In the genomic region with DNA sequence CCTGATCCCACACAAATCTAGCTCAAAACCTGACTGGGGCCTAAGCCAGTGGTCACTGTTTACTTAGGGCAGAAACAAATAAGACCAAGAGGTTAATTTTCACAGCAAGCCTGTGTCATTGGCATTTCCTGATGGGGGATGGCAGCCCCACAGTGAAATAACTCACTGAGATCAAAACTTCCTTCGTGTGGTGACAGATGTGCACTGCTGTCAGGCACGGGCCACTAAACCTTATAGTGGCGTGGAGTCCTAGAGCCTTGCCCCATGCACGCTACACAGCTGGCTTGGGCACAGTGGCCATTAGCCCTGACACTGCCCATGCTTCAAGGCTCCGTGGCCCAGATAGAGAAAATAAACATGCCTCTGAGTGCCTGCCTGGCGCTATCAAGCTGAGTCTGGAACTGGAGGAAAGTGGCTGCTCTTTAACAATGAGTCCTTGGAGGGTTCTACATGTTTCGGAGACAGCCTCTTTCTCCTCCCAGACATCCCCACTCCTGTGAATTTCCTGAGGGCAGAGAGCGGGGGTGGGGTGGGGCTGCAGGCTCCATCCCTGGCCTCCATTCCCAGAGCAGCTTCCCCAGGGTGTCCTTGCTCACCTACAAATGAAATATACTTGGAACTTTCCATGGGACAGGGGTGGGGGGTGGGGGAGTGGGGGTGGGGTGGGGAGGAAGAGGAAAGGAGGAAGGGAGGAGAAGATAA, we compare ENCODE assay signal across 10 mouse cellular contexts. TPM values are rescaled to one million over a fixed set of nuclear protein-coding genes. Genes with fewer than 3 reads are reported as not detected.
DNase-seq lines count a peak whose midpoint lies in the region; ATAC-seq lines count a peak whose summit lies in the region.
"Had no signal": no experiment of that assay in that cellular context is flagged by ENCODE, and none has a peak within 500 bp of the region (broad histone marks: within the 10 kb centered on the region; RNA-seq: fewer than 3 reads in every experiment).

No protein-coding gene starts in this region.

- no peak overlapping the region for H3K4me3 ChIP-seq in kidney, embryonic 16.5 days (ENCODE audit: low read length)
- peak overlapping the region; percentile 63 for H3K4me3 ChIP-seq in liver, embryonic 12.5 days

- H3K27ac ChIP-seq in kidney, embryonic 16.5 days (ENCODE audit: low read length), result 0 out of 2 replicates have a peak overlapping the region, but pooled peaks have one; percentile 14
- peak overlapping the region; percentile 95 for H3K27ac ChIP-seq in liver, embryonic 12.5 days

- no peak overlapping the region for H3K4me2 ChIP-seq in kidney, embryonic 16.5 days (replicated peaks; ENCODE audit: low read depth, low read length)
- peak overlapping the region; percentile 74 for H3K4me2 ChIP-seq in liver, embryonic 12.5 days

- no peaks in the 10 kb centered on the region for H3K9me3 ChIP-seq in kidney, embryonic 16.5 days (ENCODE audit: low read length)
- H3K9me3 ChIP-seq in liver, embryonic 12.5 days (replicated peaks), result no peaks in the 10 kb centered on the region

- no peaks in the 10 kb centered on the region for H3K36me3 ChIP-seq in kidney, embryonic 16.5 days (ENCODE audit: insufficient read depth, low read length)
- no peaks in the 10 kb centered on the region for H3K36me3 ChIP-seq in liver, embryonic 12.5 days

- ATAC-seq in kidney, embryonic 16.5 days (ENCODE audit: low FRiP score, low TSS enrichment), result no peak
- ATAC-seq in liver, embryonic 12.5 days, result no peak

- WGBS in kidney, embryonic 16.5 days, result 25% methylated on average over 8 of the region's 8 CpGs
- WGBS in liver, embryonic 12.5 days (ENCODE audit: insufficient replicate concordance), result 45% methylated on average over 8 of the region's 8 CpGs

- peak; percentile 36 to 37 for DNase-seq in cerebellum, postnatal 14 days
- DNase-seq in cerebellum, postnatal 25 days, result no peak
- DNase-seq in kidney, postnatal 25 days, result no peak
- DNase-seq in embryo, embryonic 9.5 days (ENCODE audit: extremely low spot score), result peak; percentile 35
- DNase-seq in thymus, postnatal 4 days, result no peak
- no peak for DNase-seq in spleen, postnatal 10 days (ENCODE audit: low spot score in 2 of 2)
- DNase-seq: gastrocnemius, postnatal 10 days; layer of hippocampus, adult 9-11 months had no signal

- H3K27me3 ChIP-seq in kidney, embryonic 16.5 days (ENCODE audit: insufficient read depth, low read length), result no peaks in the 10 kb centered on the region
- peaks cover 4% of the 10 kb centered on the region for H3K27me3 ChIP-seq in liver, embryonic 12.5 days (replicated peaks)

- peaks cover 19% of the 10 kb centered on the region for H3K4me1 ChIP-seq in kidney, embryonic 16.5 days (ENCODE audit: insufficient read depth, low read length)
- peaks cover 71% of the 10 kb centered on the region for H3K4me1 ChIP-seq in liver, embryonic 12.5 days

- no peak overlapping the region for H3K9ac ChIP-seq in kidney, embryonic 16.5 days (replicated peaks; ENCODE audit: low read length)
- peak overlapping the region; percentile 82 for H3K9ac ChIP-seq in liver, embryonic 12.5 days

RNA-seq across cellular contexts. Expression of a gene that starts 52.9 kb away (rescaled TPM):
- polyA plus RNA-seq in kidney, embryonic 16.5 days (2015; fragmentation: Nextera tagmentation; extraction: Ambion mirVana), result 252 and 271 TPM in 2 replicates
- polyA plus RNA-seq in liver, embryonic 12.5 days (2016; fragmentation: Nextera tagmentation; extraction: Ambion mirVana), result 77.1 and 78.4 TPM in 2 replicates

Comparison
In these comparisons a context has a peak if more than half of its experiments do, and no peak if none do; other contexts are left out.
1. DNase-seq: peak in cerebellum, postnatal 14 days (2 of 2) and embryo, embryonic 9.5 days (single experiment); none in cerebellum, postnatal 25 days (0 of 2), kidney, postnatal 25 days (0 of 2), thymus, postnatal 4 days (single experiment) and spleen, postnatal 10 days (0 of 2).